28 mouse cellular contexts compared by ENCODE assay signal in the genomic region with DNA sequence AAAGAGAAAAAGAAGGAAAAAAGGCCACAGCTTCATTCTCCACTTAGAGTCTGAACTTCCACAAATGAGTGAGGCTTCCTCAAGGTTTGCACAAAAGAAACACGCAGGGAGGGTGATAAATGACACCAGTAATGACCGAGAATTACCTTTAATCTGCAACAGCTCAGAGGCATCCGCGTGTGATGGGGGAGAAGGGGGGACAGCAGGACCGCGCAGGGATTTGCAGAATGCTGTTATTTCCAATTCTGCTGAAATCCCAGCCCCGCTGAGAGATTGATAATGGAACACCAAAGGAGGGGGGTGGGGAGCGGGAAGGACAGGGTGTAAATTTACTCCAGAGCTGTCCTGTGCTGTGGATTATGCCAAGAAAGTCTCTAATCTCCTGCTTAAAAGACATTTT.
A peak's percentile ranks its signal among the peaks of the same experiment; 100 is the strongest.
DNase-seq lines count a peak whose midpoint lies in the region; ATAC-seq lines count a peak whose summit lies in the region.
"Had no signal": no experiment of that assay in that cellular context is flagged by ENCODE, and none has a peak within 500 bp of the region (broad histone marks: within the 10 kb centered on the region; RNA-seq: fewer than 3 reads in every experiment).

No protein-coding gene starts in this region.

- no peaks in the 10 kb centered on the region for H3K27me3 ChIP-seq in forebrain, embryonic 15.5 days
- no peaks in the 10 kb centered on the region for H3K27me3 ChIP-seq in forebrain, embryonic 10.5 days (ENCODE audit: poor library complexity, severe bottlenecking)
- H3K27me3 ChIP-seq in midbrain, embryonic 12.5 days = no peaks in the 10 kb centered on the region; the same call in 1 of the 2 replicates
- no peaks in the 10 kb centered on the region for H3K27me3 ChIP-seq in midbrain, embryonic 11.5 days (ENCODE audit: control insufficient read depth, insufficient read depth, low read length)
- no peaks in the 10 kb centered on the region for H3K27me3 ChIP-seq in hindbrain, embryonic 14.5 days (ENCODE audit: control insufficient read depth, insufficient read depth, low read length)
- no peaks in the 10 kb centered on the region for H3K27me3 ChIP-seq in neural tube, embryonic 12.5 days (replicated peaks)
- H3K27me3 ChIP-seq: CH12.LX; heart, embryonic 15.5 days; limb, embryonic 15.5 days; Patski had no signal

- H3K4me3 ChIP-seq in forebrain, embryonic 15.5 days = no peak overlapping the region
- H3K4me3 ChIP-seq in forebrain, embryonic 10.5 days = no peak overlapping the region
- H3K4me3 ChIP-seq in midbrain, embryonic 12.5 days = no peak overlapping the region
- no peak overlapping the region for H3K4me3 ChIP-seq in midbrain, embryonic 11.5 days (ENCODE audit: low read depth, low read length)
- H3K4me3 ChIP-seq in hindbrain, embryonic 14.5 days (replicated peaks; ENCODE audit: low read length) = no peak overlapping the region
- H3K4me3 ChIP-seq in neural tube, embryonic 12.5 days = no peak overlapping the region
- H3K4me3 ChIP-seq: heart, embryonic 15.5 days; left cerebral cortex, adult 2 months; limb, embryonic 15.5 days had no signal

- no peak overlapping the region for H3K27ac ChIP-seq in forebrain, embryonic 15.5 days (replicated peaks)
- no peak overlapping the region for H3K27ac ChIP-seq in forebrain, embryonic 10.5 days
- peak overlapping the region; percentile 39 for H3K27ac ChIP-seq in midbrain, embryonic 12.5 days (replicated peaks)
- no peak overlapping the region; the same call in 1 of the 2 replicates for H3K27ac ChIP-seq in midbrain, embryonic 11.5 days (ENCODE audit: low read depth, low read length)
- H3K27ac ChIP-seq in hindbrain, embryonic 14.5 days = peak overlapping the region; percentile 45; the same call in 1 of the 2 replicates
- 0 out of 2 replicates have a peak overlapping the region, but pooled peaks have one; percentile 4 for H3K27ac ChIP-seq in neural tube, embryonic 12.5 days
- H3K27ac ChIP-seq: heart, embryonic 15.5 days; left cerebral cortex, adult 2 months; limb, embryonic 15.5 days; liver, embryonic 14.5 days had no signal

- no peaks in the 10 kb centered on the region for H3K36me3 ChIP-seq in forebrain, embryonic 15.5 days
- no peaks in the 10 kb centered on the region for H3K36me3 ChIP-seq in forebrain, embryonic 10.5 days (replicated peaks)
- no peaks in the 10 kb centered on the region for H3K36me3 ChIP-seq in midbrain, embryonic 12.5 days
- no peaks in the 10 kb centered on the region for H3K36me3 ChIP-seq in midbrain, embryonic 11.5 days (ENCODE audit: control insufficient read depth, insufficient read depth, low read length)
- no peaks in the 10 kb centered on the region for H3K36me3 ChIP-seq in hindbrain, embryonic 14.5 days (replicated peaks; ENCODE audit: control insufficient read depth, insufficient read depth)
- H3K36me3 ChIP-seq in neural tube, embryonic 12.5 days = no peaks in the 10 kb centered on the region
- H3K36me3 ChIP-seq: G1E; heart, embryonic 15.5 days; limb, embryonic 15.5 days had no signal

- no peaks in the 10 kb centered on the region for H3K9me3 ChIP-seq in forebrain, embryonic 15.5 days
- H3K9me3 ChIP-seq in forebrain, embryonic 10.5 days = no peaks in the 10 kb centered on the region; the same call in 1 of the 2 replicates
- H3K9me3 ChIP-seq in midbrain, embryonic 12.5 days = no peaks in the 10 kb centered on the region
- no peaks in the 10 kb centered on the region for H3K9me3 ChIP-seq in midbrain, embryonic 11.5 days (ENCODE audit: control insufficient read depth, low read length)
- no peaks in the 10 kb centered on the region for H3K9me3 ChIP-seq in hindbrain, embryonic 14.5 days (ENCODE audit: control insufficient read depth, low read length)
- H3K9me3 ChIP-seq in neural tube, embryonic 12.5 days = no peaks in the 10 kb centered on the region
- H3K9me3 ChIP-seq: heart, embryonic 15.5 days; limb, embryonic 15.5 days had no signal

- no peak overlapping the region for H3K9ac ChIP-seq in forebrain, embryonic 15.5 days (replicated peaks)
- H3K9ac ChIP-seq in midbrain, embryonic 12.5 days (replicated peaks) = no peak overlapping the region
- H3K9ac ChIP-seq in midbrain, embryonic 11.5 days (ENCODE audit: low read length) = no peak overlapping the region
- no peak overlapping the region for H3K9ac ChIP-seq in hindbrain, embryonic 14.5 days
- H3K9ac ChIP-seq in neural tube, embryonic 12.5 days = no peak overlapping the region
- H3K9ac ChIP-seq: heart, embryonic 15.5 days; limb, embryonic 15.5 days; liver, embryonic 14.5 days; lung, embryonic 14.5 days had no signal

- H3K4me1 ChIP-seq in forebrain, embryonic 15.5 days = 0 out of 2 replicates have a peak, but pooled peaks cover 4% of the 10 kb centered on the region
- peaks cover 11% of the 10 kb centered on the region for H3K4me1 ChIP-seq in forebrain, embryonic 10.5 days
- peaks cover 10% of the 10 kb centered on the region for H3K4me1 ChIP-seq in midbrain, embryonic 12.5 days
- H3K4me1 ChIP-seq in midbrain, embryonic 11.5 days (ENCODE audit: control insufficient read depth, insufficient read depth, low read length) = peaks cover 5% of the 10 kb centered on the region; the same call in 1 of the 2 replicates
- peaks cover 16% of the 10 kb centered on the region; the same call in 1 of the 2 replicates for H3K4me1 ChIP-seq in hindbrain, embryonic 14.5 days (replicated peaks; ENCODE audit: control insufficient read depth, insufficient read depth, low read length)
- H3K4me1 ChIP-seq in neural tube, embryonic 12.5 days = peaks cover 11% of the 10 kb centered on the region
- H3K4me1 ChIP-seq: heart, embryonic 15.5 days; limb, embryonic 15.5 days had no signal

- ATAC-seq in forebrain, embryonic 15.5 days (replicated peaks) = 0 out of 2 replicates have a peak, but pooled peaks have one; percentile 21
- no peak for ATAC-seq in midbrain, embryonic 12.5 days (ENCODE audit: low FRiP score, low read depth)
- no peak for ATAC-seq in midbrain, embryonic 11.5 days (ENCODE audit: low FRiP score)
- no peak for ATAC-seq in hindbrain, embryonic 14.5 days (ENCODE audit: low FRiP score)
- ATAC-seq in neural tube, embryonic 12.5 days (ENCODE audit: low FRiP score, low read depth) = peak; percentile 22; the same call in 1 of the 2 replicates
- ATAC-seq: inflammation-experienced regulatory T-cells, adult 6 months; Patski had no signal

- no peak for DNase-seq in forebrain, embryonic 10.5 days (ENCODE audit: extremely low spot score, low spot score)
- DNase-seq in midbrain, embryonic 11.5 days (ENCODE audit: low spot score, missing footprints) = no peak
- DNase-seq in hindbrain, embryonic 14.5 days (ENCODE audit: low spot score) = no peak
- DNase-seq in kidney, postnatal 36 days = no peak
- DNase-seq: adrenal gland, adult 2 months; B cell, adult 2 months; cerebellum, adult 18-20 months; cerebellum, postnatal 25 days; gastrocnemius, postnatal 14 days; heart, adult 18-20 months; heart, postnatal 36 days; kidney, adult 18-20 months; layer of hippocampus, adult 9-11 months; left cerebral cortex, postnatal 4 days; lung, embryonic 14.5 days; right cerebral cortex, postnatal 25 days; spleen, adult 18-20 months had no signal

- 21% methylated on average over 8 of the region's 8 CpGs for WGBS in forebrain, embryonic 15.5 days
- WGBS in forebrain, embryonic 10.5 days = 46% methylated on average over 8 of the region's 8 CpGs
- WGBS in midbrain, embryonic 12.5 days = 31% methylated on average over 8 of the region's 8 CpGs
- 49% methylated on average over 8 of the region's 8 CpGs for WGBS in midbrain, embryonic 11.5 days
- WGBS in hindbrain, embryonic 14.5 days = 38% methylated on average over 8 of the region's 8 CpGs
- 10% methylated on average over 8 of the region's 8 CpGs for WGBS in neural tube, embryonic 12.5 days

- H3K4me2 ChIP-seq in forebrain, embryonic 15.5 days (replicated peaks) = no peak overlapping the region
- H3K4me2 ChIP-seq in midbrain, embryonic 12.5 days (replicated peaks) = no peak overlapping the region
- no peak overlapping the region for H3K4me2 ChIP-seq in midbrain, embryonic 11.5 days
- H3K4me2 ChIP-seq in hindbrain, embryonic 14.5 days (replicated peaks) = no peak overlapping the region
- no peak overlapping the region; the same call in 1 of the 2 replicates for H3K4me2 ChIP-seq in neural tube, embryonic 12.5 days (replicated peaks)
- H3K4me2 ChIP-seq: heart, embryonic 15.5 days; limb, embryonic 15.5 days; lung, embryonic 14.5 days had no signal

Comparison
In these comparisons a context has a peak if more than half of its experiments do, and no peak if none do; other contexts are left out.
1. H3K27ac ChIP-seq: peak in midbrain, embryonic 12.5 days (single experiment), hindbrain, embryonic 14.5 days (single experiment) and neural tube, embryonic 12.5 days (single experiment); none in forebrain, embryonic 15.5 days (single experiment), forebrain, embryonic 10.5 days (single experiment) and midbrain, embryonic 11.5 days (single experiment).
2. ATAC-seq: peak in forebrain, embryonic 15.5 days (single experiment) and neural tube, embryonic 12.5 days (single experiment); none in midbrain, embryonic 12.5 days (single experiment), midbrain, embryonic 11.5 days (single experiment) and hindbrain, embryonic 14.5 days (single experiment).